Mouse (Mus musculus) hindbrain, embryonic 15.5 days (tissue): ENCODE results near the gene I0C0044D17Rik. TPM values are rescaled to one million over a fixed set of nuclear protein-coding genes. Genes with fewer than 3 reads are reported as not detected.
"Not testable (repeated sequence)": the region's sequence is repeated elsewhere in the genome, so short reads cannot be mapped to it uniquely, and the experiment has no call there.

ENCODE experiments used
- ATAC-seq: fragments of 200-750 bp; cut with Nextera tagmentation; 2 replicates; pipeline ENCODE4 v1.8.0; 2017; ENCODE audit warnings: low read depth, moderate number of reproducible peaks, moderate TSS enrichment; ENCODE audit not compliant: low FRiP score
- H3K27ac ChIP-seq: fragments of 300-500 bp; sonication (generic); replicated peaks from 2 replicates; pipeline ENCODE4 v1.5.1; 2015; ENCODE audit warnings: mild to moderate bottlenecking, inconsistent platforms
- H3K27me3 ChIP-seq: fragments of 300-500 bp; sonication (generic); 2 replicates; pipeline ENCODE4 v1.6.1; 2015; ENCODE audit warnings: control low read depth, inconsistent platforms
- H3K36me3 ChIP-seq: fragments of 300-500 bp; sonication (generic); 2 replicates; pipeline ENCODE4 v1.6.1; 2015; ENCODE audit warnings: control low read depth, inconsistent platforms
- H3K4me1 ChIP-seq: fragments of 300-500 bp; sonication (generic); replicated peaks from 2 replicates; pipeline ENCODE4 v1.6.1; 2015; ENCODE audit warnings: control low read depth, inconsistent platforms
- H3K4me2 ChIP-seq: fragments of 300-500 bp; sonication (generic); 2 replicates; pipeline ENCODE4 v1.6.1; 2015; ENCODE audit warnings: moderate library complexity, mild to moderate bottlenecking, inconsistent platforms
- H3K4me3 ChIP-seq: fragments of 300-500 bp; sonication (generic); 2 replicates; pipeline ENCODE4 v1.5.1; 2015; ENCODE audit warnings: mild to moderate bottlenecking, inconsistent platforms
- H3K9ac ChIP-seq: fragments of 300-500 bp; sonication (generic); 2 replicates; pipeline ENCODE4 v1.6.1; 2015; ENCODE audit warnings: inconsistent platforms
- H3K9me3 ChIP-seq: fragments of 300-500 bp; sonication (generic); 2 replicates; pipeline ENCODE4 v1.6.1; 2016; ENCODE audit warnings: control low read depth, inconsistent platforms
- WGBS: fragments of 180-500 bp; shearing (Covaris S2); methylation state at CpG from one replicate; pipeline ENCODE4 v1.1.7; 2015; 5-methylcytosine and 5-hydroxymethylcytosine counted together
- polyA plus RNA-seq: library from polyadenylated mRNA; unstranded; fragments of >200 nt; fragmentation: Nextera tagmentation; extraction: Ambion mirVana; gene quantifications from 2 replicates; pipeline ENCODE4 v1.2.1, GENCODE M21; 2015

Gene I0C0044D17Rik
- not detected in 2 replicates for polyA plus RNA-seq

- H3K4me3 ChIP-seq, H3K36me3 ChIP-seq, H3K4me2 ChIP-seq, H3K27ac ChIP-seq, H3K9ac ChIP-seq, H3K4me1 ChIP-seq, ATAC-seq, H3K9me3 ChIP-seq: not testable (repeated sequence)
- peaks cover 12% of the 10 kb centered on the region for H3K27me3 ChIP-seq
- 100% methylated on average over 1 of the region's 1 CpGs for WGBS
These were observed at the start of gene I0C0044D17Rik for GRCm38 (mm10) chr4:98823740-98824139. I0C0044D17Rik (minus strand) TSS chr4:98823840.

GRCm38 (mm10) chr4:98865386-98866237 lies 42.0 kb upstream of the I0C0044D17Rik start:
- no peak for ATAC-seq
- Histone ChIP-seq H3K4me2 (no peak overlapping the region), H3K9ac (no peak overlapping the region), H3K4me3 (no peak overlapping the region), H3K9me3 (no peaks in the 10 kb centered on the region), H3K27ac (no peak overlapping the region), H3K36me3 (no peaks in the 10 kb centered on the region), H3K4me1 (no peaks in the 10 kb centered on the region), H3K27me3 (no peaks in the 10 kb centered on the region)
- 71% methylated on average over 14 of the region's 14 CpGs for WGBS

- no peaks in the 10 kb centered on the region for H3K27me3 ChIP-seq
- H3K4me2 ChIP-seq: no peak overlapping the region
- ATAC-seq: no peak
- no peak overlapping the region for H3K4me3 ChIP-seq
- no peak overlapping the region for H3K27ac ChIP-seq
- 77% methylated on average over 3 of the region's 3 CpGs for WGBS
- H3K9me3 ChIP-seq: no peaks in the 10 kb centered on the region
- H3K4me1 ChIP-seq: no peaks in the 10 kb centered on the region
- H3K9ac ChIP-seq: no peak overlapping the region
- H3K36me3 ChIP-seq: no peaks in the 10 kb centered on the region
These were observed 40.9 kb upstream of the I0C0044D17Rik start for GRCm38 (mm10) chr4:98864546-98864945.

GRCm38 (mm10) chr4:98864094-98864493 lies 40.5 kb upstream of the I0C0044D17Rik start:
- Histone ChIP-seq H3K27ac (no peak overlapping the region), H3K9ac (no peak overlapping the region), H3K4me2 (no peak overlapping the region), H3K27me3 (no peaks in the 10 kb centered on the region), H3K4me1 (no peaks in the 10 kb centered on the region), H3K9me3 (no peaks in the 10 kb centered on the region), H3K4me3 (no peak overlapping the region), H3K36me3 (no peaks in the 10 kb centered on the region)
- 79% methylated on average over 1 of the region's 2 CpGs for WGBS
- no peak for ATAC-seq

- Histone ChIP-seq H3K4me2 (no peak overlapping the region), H3K4me1 (no peaks in the 10 kb centered on the region), H3K36me3 (no peaks in the 10 kb centered on the region), H3K9me3 (no peaks in the 10 kb centered on the region), H3K9ac (no peak overlapping the region), H3K27ac (no peak overlapping the region), H3K4me3 (no peak overlapping the region), H3K27me3 (no peaks in the 10 kb centered on the region)
- no peak for ATAC-seq
- 90% methylated on average over 2 of the region's 2 CpGs for WGBS
These were observed 39.8 kb upstream of the I0C0044D17Rik start for GRCm38 (mm10) chr4:98863451-98863850.

- Histone ChIP-seq H3K27me3 (no peaks in the 10 kb centered on the region), H3K4me3 (no peak overlapping the region), H3K27ac (no peak overlapping the region), H3K4me2 (no peak overlapping the region), H3K9me3 (no peaks in the 10 kb centered on the region), H3K9ac (no peak overlapping the region), H3K4me1 (no peaks in the 10 kb centered on the region), H3K36me3 (no peaks in the 10 kb centered on the region)
- WGBS: 79% methylated on average over 4 of the region's 4 CpGs
- no peak for ATAC-seq
These were observed 34.7 kb upstream of the I0C0044D17Rik start for GRCm38 (mm10) chr4:98858151-98858855.

- no peak overlapping the region for H3K9ac ChIP-seq
- H3K27me3 ChIP-seq: no peaks in the 10 kb centered on the region
- no peaks in the 10 kb centered on the region for H3K36me3 ChIP-seq
- no peak overlapping the region for H3K27ac ChIP-seq
- H3K9me3 ChIP-seq: no peaks in the 10 kb centered on the region
- WGBS: 83% methylated on average over 11 of the region's 11 CpGs
- no peak overlapping the region for H3K4me3 ChIP-seq
- no peak for ATAC-seq
- no peak overlapping the region for H3K4me2 ChIP-seq
- H3K4me1 ChIP-seq: no peaks in the 10 kb centered on the region
These were observed 33.5 kb upstream of the I0C0044D17Rik start for GRCm38 (mm10) chr4:98857037-98857648.

- H3K4me2 ChIP-seq: no peak overlapping the region
- H3K4me3 ChIP-seq: no peak overlapping the region
- no peaks in the 10 kb centered on the region for H3K36me3 ChIP-seq
- 90% methylated on average over 4 of the region's 4 CpGs for WGBS
- ATAC-seq: no peak
- H3K9ac ChIP-seq: no peak overlapping the region
- no peak overlapping the region for H3K27ac ChIP-seq
- H3K9me3 ChIP-seq: no peaks in the 10 kb centered on the region
- H3K27me3 ChIP-seq: no peaks in the 10 kb centered on the region
- no peaks in the 10 kb centered on the region for H3K4me1 ChIP-seq
These were observed 30.3 kb upstream of the I0C0044D17Rik start for GRCm38 (mm10) chr4:98853926-98854325.

GRCm38 (mm10) chr4:98850485-98850884 lies 26.8 kb upstream of the I0C0044D17Rik start:
- ATAC-seq, H3K4me3 ChIP-seq, H3K27ac ChIP-seq, H3K9ac ChIP-seq, H3K9me3 ChIP-seq, H3K27me3 ChIP-seq, H3K4me1 ChIP-seq, H3K4me2 ChIP-seq, H3K36me3 ChIP-seq: not testable (repeated sequence)
- 74% methylated on average over 1 of the region's 1 CpGs for WGBS

- Histone ChIP-seq H3K9me3 (no peaks in the 10 kb centered on the region), H3K4me1 (no peaks in the 10 kb centered on the region), H3K27ac (no peak overlapping the region), H3K4me2 (no peak overlapping the region), H3K9ac (no peak overlapping the region), H3K36me3 (no peaks in the 10 kb centered on the region), H3K27me3 (no peaks in the 10 kb centered on the region), H3K4me3 (no peak overlapping the region)
- no peak for ATAC-seq
- WGBS: 75% methylated on average over 6 of the region's 6 CpGs
These were observed 23.7 kb upstream of the I0C0044D17Rik start for GRCm38 (mm10) chr4:98847120-98847885.

- Histone ChIP-seq H3K9ac (no peak overlapping the region), H3K27ac (no peak overlapping the region), H3K4me3 (no peak overlapping the region), H3K9me3 (no peaks in the 10 kb centered on the region), H3K27me3 (no peaks in the 10 kb centered on the region), H3K4me2 (no peak overlapping the region), H3K36me3 (no peaks in the 10 kb centered on the region), H3K4me1 (no peaks in the 10 kb centered on the region)
- 50% methylated on average over 3 of the region's 3 CpGs for whole genome bisulfite sequencing
- ATAC-seq: no peak
These were observed 22.8 kb upstream of the I0C0044D17Rik start for GRCm38 (mm10) chr4:98846396-98846795.
